Mouse (Mus musculus) embryonic fibroblast, embryonic 13.5 days (primary cell): ENCODE results near the gene Eea1. TPM values are rescaled to one million over a fixed set of nuclear protein-coding genes. Genes with fewer than 3 reads are reported as not detected.

ENCODE experiments used
- H3K27ac ChIP-seq: 2 replicates; pipeline ENCODE4 v1.5.1; 2012; ENCODE audit warnings: low read length, control low read depth, inconsistent platforms; ENCODE audit not compliant: insufficient read depth
- H3K4me1 ChIP-seq: 2 replicates; pipeline ENCODE4 v1.6.1; 2011; ENCODE audit warnings: low read length; ENCODE audit not compliant: control insufficient read depth, insufficient read depth
- H3K4me3 ChIP-seq: 2 replicates; pipeline ENCODE4 v1.5.1; 2011; ENCODE audit warnings: mild to moderate bottlenecking, control low read depth, low read length; ENCODE audit not compliant: insufficient read depth
- CTCF ChIP-seq: IDR thresholded peaks from 2 replicates; pipeline ENCODE4 v1.5.1; 2011; ENCODE audit warnings: mild to moderate bottlenecking, control low read depth, low read length, moderate library complexity, borderline replicate concordance; ENCODE audit not compliant: insufficient read depth
- POLR2A ChIP-seq: IDR thresholded peaks from 2 replicates; pipeline ENCODE4 v1.6.1; 2011; ENCODE audit warnings: low read depth, mild to moderate bottlenecking, control low read depth, low read length, moderate library complexity
- polyA plus RNA-seq: library from polyadenylated mRNA; stranded (reverse); fragments of >200 nt; gene quantifications from 2 replicates; pipeline ENCODE4 v1.2.4, GENCODE M21; 2011; ENCODE audit warnings: low read depth; ENCODE audit not compliant: missing spikeins, insufficient read length

Gene Eea1
- polyA plus RNA-seq, 1 experiment = 35.3 TPM

- H3K4me3 ChIP-seq = no peak overlapping the region
- H3K4me1 ChIP-seq = no peaks in the 10 kb centered on the region
- TF ChIP-seq POLR2A = no peak
- TF ChIP-seq CTCF = 0 out of 2 replicates have a peak, but pooled peaks have one; percentile 13
- H3K27ac ChIP-seq = no peak overlapping the region
Measured at GRCm38 (mm10) chr10:96080440-96081381, 140.3 kb downstream of the Eea1 start.

GRCm38 (mm10) chr10:96082203-96082602, 141.8 kb downstream of the Eea1 start:
- TF ChIP-seq CTCF (no peak), POLR2A (no peak)
- no peaks in the 10 kb centered on the region for H3K4me1 ChIP-seq
- H3K27ac ChIP-seq = no peak overlapping the region
- no peak overlapping the region for H3K4me3 ChIP-seq

- TF ChIP-seq POLR2A (no peak), CTCF (no peak)
- Histone ChIP-seq H3K4me3 (no peak overlapping the region), H3K4me1 (no peaks in the 10 kb centered on the region), H3K27ac (no peak overlapping the region)
Measured at GRCm38 (mm10) chr10:96089744-96090143, 149.3 kb downstream of the Eea1 start.

- no peak overlapping the region for H3K27ac ChIP-seq
- no peak overlapping the region for H3K4me3 ChIP-seq
- TF ChIP-seq POLR2A = no peak
- no peak for TF ChIP-seq CTCF
- H3K4me1 ChIP-seq = no peaks in the 10 kb centered on the region
Measured at GRCm38 (mm10) chr10:96090388-96090787, 149.9 kb downstream of the Eea1 start.

GRCm38 (mm10) chr10:96093890-96094531, 153.6 kb downstream of the Eea1 start:
- Histone ChIP-seq H3K4me1 (no peaks in the 10 kb centered on the region), H3K27ac (no peak overlapping the region), H3K4me3 (no peak overlapping the region)
- no peak for TF ChIP-seq POLR2A
- no peak for TF ChIP-seq CTCF

GRCm38 (mm10) chr10:96094559-96094958, 154.1 kb downstream of the Eea1 start:
- Histone ChIP-seq H3K4me3 (no peak overlapping the region), H3K4me1 (no peaks in the 10 kb centered on the region)
- no peak for TF ChIP-seq CTCF
- no peak for TF ChIP-seq POLR2A

More at GRCm38 (mm10) chr10:96094559-96094958, 154.1 kb downstream of the Eea1 start:
- no peak overlapping the region for H3K27ac ChIP-seq

Other genes with a start within 250 kb of the Eea1 start
- not detected in 2 replicates for gene Gm33543, start 97.7 kb upstream of the Eea1 start, polyA plus RNA-seq
- gene Gm5426, start 196.0 kb downstream of the Eea1 start, polyA plus RNA-seq = not detected in 2 replicates